Mouse (Mus musculus) cerebellum, adult 2 months (tissue): ENCODE measurements around the gene Prr22.

Experiments
- CTCF ChIP-seq: fragments of 200-500 bp; IDR thresholded peaks from 2 replicates; pipeline ENCODE4 v1.5.1; 2011; ENCODE audit warnings: low read depth, mild to moderate bottlenecking, control low read depth, low read length, moderate library complexity, borderline replicate concordance; ENCODE audit not compliant: insufficient read depth
- POLR2A ChIP-seq: fragments of 200-500 bp; IDR thresholded peaks from 2 replicates; pipeline ENCODE4 v1.6.1; 2011; ENCODE audit warnings: low read length, control low read depth, borderline replicate concordance; ENCODE audit not compliant: insufficient read depth

DNA sequence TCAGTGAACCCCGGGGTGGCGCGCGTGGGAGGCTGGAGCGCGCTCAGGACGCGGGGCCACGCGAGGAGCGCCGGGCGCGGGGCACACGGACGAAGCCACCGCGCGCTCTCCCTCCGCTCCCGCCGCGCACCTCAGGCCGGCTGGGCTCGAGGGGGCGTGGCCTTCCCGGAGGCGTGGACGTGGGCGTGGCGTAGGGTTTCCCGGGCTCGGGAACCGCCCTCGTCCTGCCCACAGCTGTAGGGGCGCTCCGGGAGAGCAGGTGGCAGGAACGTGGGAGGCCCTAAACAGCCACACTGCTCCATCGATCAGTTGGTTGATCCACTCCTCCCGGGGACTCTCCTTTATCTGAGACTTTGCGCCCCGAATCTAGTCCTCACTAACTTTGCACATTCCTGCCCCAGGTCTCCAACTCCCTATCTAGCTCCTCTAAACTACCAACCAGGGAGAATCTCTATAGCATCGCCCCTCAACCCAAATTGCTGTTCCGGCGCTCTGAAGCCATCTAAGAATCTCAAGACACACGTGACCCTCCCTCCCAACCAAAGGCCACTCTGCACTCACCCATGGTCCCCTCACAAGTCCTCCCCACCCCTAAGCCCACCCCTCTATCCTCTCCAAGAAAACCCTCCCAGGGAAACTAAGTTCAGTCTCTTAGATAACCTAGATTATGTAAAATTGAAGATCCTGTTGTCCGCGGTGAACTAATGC lies 12.5 kb upstream of the Prr22 start, which contains the start of gene Nrtn:
- no peak for TF ChIP-seq CTCF
- TF ChIP-seq POLR2A, result no peak
